In genomic region chr9:114885991-114886662, GRCm38 (mm10) we compare ENCODE assay signal across 17 mouse cellular contexts. TPM values are rescaled to one million over a fixed set of nuclear protein-coding genes. Genes with fewer than 3 reads are reported as not detected.
A peak's percentile ranks its signal among the peaks of the same experiment; 100 is the strongest.
DNase-seq lines count a peak whose midpoint lies in the region; ATAC-seq lines count a peak whose summit lies in the region.
"Had no signal": no experiment of that assay in that cellular context is flagged by ENCODE, and none has a peak within 500 bp of the region (broad histone marks: within the 10 kb centered on the region; RNA-seq: fewer than 3 reads in every experiment).

No protein-coding gene starts in this region.

- H3K4me1 ChIP-seq in limb, embryonic 12.5 days (replicated peaks), result peaks cover 5% of the 10 kb centered on the region; the same call in 1 of the 2 replicates
- H3K4me1 ChIP-seq in limb, embryonic 10.5 days, result no peaks in the 10 kb centered on the region
- no peaks in the 10 kb centered on the region for H3K4me1 ChIP-seq in embryonic facial prominence, embryonic 11.5 days (ENCODE audit: control insufficient read depth, insufficient read depth, low read length)
- H3K4me1 ChIP-seq in intestine, embryonic 16.5 days (ENCODE audit: control insufficient read depth, insufficient read depth, low read length), result no peaks in the 10 kb centered on the region
- H3K4me1 ChIP-seq in kidney, embryonic 16.5 days (ENCODE audit: insufficient read depth, low read length), result peaks cover 9% of the 10 kb centered on the region; the same call in 1 of the 2 replicates
- H3K4me1 ChIP-seq: midbrain, embryonic 15.5 days had no signal

- 49% methylated on average over 8 of the region's 8 CpGs for WGBS in limb, embryonic 12.5 days
- 50% methylated on average over 8 of the region's 8 CpGs for WGBS in limb, embryonic 10.5 days
- 29% methylated on average over 8 of the region's 8 CpGs for WGBS in embryonic facial prominence, embryonic 11.5 days
- WGBS in intestine, embryonic 16.5 days, result 42% methylated on average over 8 of the region's 8 CpGs
- WGBS in kidney, embryonic 16.5 days, result 62% methylated on average over 8 of the region's 8 CpGs

- no peaks in the 10 kb centered on the region for H3K36me3 ChIP-seq in limb, embryonic 12.5 days
- H3K36me3 ChIP-seq in limb, embryonic 10.5 days, result no peaks in the 10 kb centered on the region
- H3K36me3 ChIP-seq in embryonic facial prominence, embryonic 11.5 days (replicated peaks; ENCODE audit: control insufficient read depth, insufficient read depth, low read depth, low read length), result no peaks in the 10 kb centered on the region
- H3K36me3 ChIP-seq in intestine, embryonic 16.5 days (ENCODE audit: control insufficient read depth, insufficient read depth, low read length), result no peaks in the 10 kb centered on the region
- no peaks in the 10 kb centered on the region for H3K36me3 ChIP-seq in kidney, embryonic 16.5 days (ENCODE audit: insufficient read depth, low read length)
- H3K36me3 ChIP-seq: hindbrain, embryonic 13.5 days; midbrain, embryonic 15.5 days had no signal

- no peak for DNase-seq in limb, embryonic 10.5 days (ENCODE audit: low spot score)
- peak; percentile 52 for DNase-seq in embryonic facial prominence, embryonic 11.5 days (ENCODE audit: low spot score)
- DNase-seq in lung, postnatal 36 days, result peak; percentile 53
- DNase-seq in cerebellum, postnatal 25 days, result no peak
- no peak for DNase-seq in kidney, adult 18-20 months
- DNase-seq: adrenal gland, adult 8-10 months; cerebellum, adult 8-10 months; heart, adult 11 months; liver; thymus, adult 18-20 months had no signal

- no peak overlapping the region for H3K9ac ChIP-seq in limb, embryonic 12.5 days (replicated peaks)
- H3K9ac ChIP-seq in embryonic facial prominence, embryonic 11.5 days (replicated peaks; ENCODE audit: low read length), result no peak overlapping the region; the same call in 1 of the 2 replicates
- H3K9ac ChIP-seq in intestine, embryonic 16.5 days (ENCODE audit: low read depth, low read length), result no peak overlapping the region
- no peak overlapping the region for H3K9ac ChIP-seq in kidney, embryonic 16.5 days (replicated peaks; ENCODE audit: low read length)
- H3K9ac ChIP-seq: hindbrain, embryonic 13.5 days; midbrain, embryonic 15.5 days had no signal

- H3K27me3 ChIP-seq in limb, embryonic 12.5 days, result no peaks in the 10 kb centered on the region
- H3K27me3 ChIP-seq in limb, embryonic 10.5 days (ENCODE audit: low read depth, poor library complexity, severe bottlenecking), result no peaks in the 10 kb centered on the region
- no peaks in the 10 kb centered on the region for H3K27me3 ChIP-seq in embryonic facial prominence, embryonic 11.5 days (ENCODE audit: control insufficient read depth, insufficient read depth, low read length)
- H3K27me3 ChIP-seq in intestine, embryonic 16.5 days (replicated peaks; ENCODE audit: control insufficient read depth, insufficient read depth, low read length), result no peaks in the 10 kb centered on the region
- H3K27me3 ChIP-seq in kidney, embryonic 16.5 days (ENCODE audit: insufficient read depth, low read length), result no peaks in the 10 kb centered on the region
- H3K27me3 ChIP-seq: hindbrain, embryonic 13.5 days; midbrain, embryonic 15.5 days had no signal

- H3K27ac ChIP-seq in limb, embryonic 12.5 days, result peak overlapping the region; percentile 31; the same call in 1 of the 2 replicates
- no peak overlapping the region for H3K27ac ChIP-seq in limb, embryonic 10.5 days
- no peak overlapping the region for H3K27ac ChIP-seq in embryonic facial prominence, embryonic 11.5 days (replicated peaks; ENCODE audit: low read depth, low read length)
- H3K27ac ChIP-seq in intestine, embryonic 16.5 days (ENCODE audit: low read length), result no peak overlapping the region
- H3K27ac ChIP-seq in kidney, embryonic 16.5 days (ENCODE audit: low read length), result no peak overlapping the region
- H3K27ac ChIP-seq: hindbrain, embryonic 13.5 days; macrophage; midbrain, embryonic 15.5 days had no signal

- H3K9me3 ChIP-seq in limb, embryonic 12.5 days, result peaks cover 7% of the 10 kb centered on the region; the same call in 1 of the 2 replicates
- no peaks in the 10 kb centered on the region for H3K9me3 ChIP-seq in limb, embryonic 10.5 days (replicated peaks)
- no peaks in the 10 kb centered on the region for H3K9me3 ChIP-seq in embryonic facial prominence, embryonic 11.5 days (replicated peaks; ENCODE audit: control insufficient read depth, low read length)
- H3K9me3 ChIP-seq in intestine, embryonic 16.5 days (ENCODE audit: control insufficient read depth, low read length), result peaks cover 5% of the 10 kb centered on the region; the same call in 1 of the 2 replicates
- peaks cover 5% of the 10 kb centered on the region; the same call in 1 of the 2 replicates for H3K9me3 ChIP-seq in kidney, embryonic 16.5 days (ENCODE audit: low read length)
- H3K9me3 ChIP-seq: hindbrain, embryonic 13.5 days; midbrain, embryonic 15.5 days had no signal

- H3K4me2 ChIP-seq in limb, embryonic 12.5 days, result no peak overlapping the region
- no peak overlapping the region for H3K4me2 ChIP-seq in embryonic facial prominence, embryonic 11.5 days (ENCODE audit: low read depth, low read length)
- no peak overlapping the region for H3K4me2 ChIP-seq in intestine, embryonic 16.5 days (ENCODE audit: low read depth, low read length)
- no peak overlapping the region for H3K4me2 ChIP-seq in kidney, embryonic 16.5 days (replicated peaks; ENCODE audit: low read depth, low read length)
- H3K4me2 ChIP-seq: hindbrain, embryonic 13.5 days; midbrain, embryonic 15.5 days had no signal

- no peak overlapping the region for H3K4me3 ChIP-seq in limb, embryonic 12.5 days (replicated peaks)
- no peak overlapping the region for H3K4me3 ChIP-seq in limb, embryonic 10.5 days
- H3K4me3 ChIP-seq in embryonic facial prominence, embryonic 11.5 days (ENCODE audit: low read depth, low read length), result no peak overlapping the region
- H3K4me3 ChIP-seq in intestine, embryonic 16.5 days (ENCODE audit: low read length), result no peak overlapping the region
- H3K4me3 ChIP-seq in kidney, embryonic 16.5 days (ENCODE audit: low read length), result no peak overlapping the region
- H3K4me3 ChIP-seq: hindbrain, embryonic 13.5 days; midbrain, embryonic 15.5 days had no signal

- ATAC-seq in limb, embryonic 12.5 days (ENCODE audit: insufficient number of reproducible peaks, insufficient read depth, low FRiP score, low TSS enrichment, low read depth), result no peak
- no peak; the same call in 1 of the 2 replicates for ATAC-seq in embryonic facial prominence, embryonic 11.5 days (replicated peaks; ENCODE audit: insufficient number of reproducible peaks, low FRiP score, low TSS enrichment, low read depth)
- peak; percentile 76 for ATAC-seq in intestine, embryonic 16.5 days
- no peak for ATAC-seq in kidney, embryonic 16.5 days (ENCODE audit: low FRiP score, low TSS enrichment)
- ATAC-seq: midbrain, embryonic 15.5 days had no signal

RNA-seq across cellular contexts. Expression of gene Cmtm8, which starts 42.2 kb away (rescaled TPM):
- 18.8 and 20.1 TPM in 2 replicates for polyA plus RNA-seq in limb, embryonic 12.5 days (2016; fragmentation: Nextera tagmentation; extraction: Ambion mirVana)
- 13.9 and 14.4 TPM in 2 replicates for polyA plus RNA-seq in limb, embryonic 10.5 days (2016; fragmentation: Nextera tagmentation; extraction: Ambion mirVana)
- 17.3 and 19.3 TPM in 2 replicates for polyA plus RNA-seq in embryonic facial prominence, embryonic 11.5 days (2014; fragmentation: Nextera tagmentation; extraction: Ambion mirVana)
- 80.2 and 87.3 TPM in 2 replicates for polyA plus RNA-seq in intestine, embryonic 16.5 days (2015; fragmentation: Nextera tagmentation; extraction: Ambion mirVana)
- polyA plus RNA-seq in kidney, embryonic 16.5 days (2015; fragmentation: Nextera tagmentation; extraction: Ambion mirVana), result 39.6 and 42.2 TPM in 2 replicates
- polyA plus RNA-seq: C2C12 had no signal

RNA-seq across cellular contexts. Expression of gene Gpd1l, which starts 47.7 kb away (rescaled TPM):
- 8.6 and 10.0 TPM in 2 replicates for polyA plus RNA-seq in limb, embryonic 12.5 days (2016; fragmentation: Nextera tagmentation; extraction: Ambion mirVana)
- 10.6 and 12.6 TPM in 2 replicates for polyA plus RNA-seq in limb, embryonic 10.5 days (2016; fragmentation: Nextera tagmentation; extraction: Ambion mirVana)
- 7.6 and 10.0 TPM in 2 replicates for polyA plus RNA-seq in embryonic facial prominence, embryonic 11.5 days (2014; fragmentation: Nextera tagmentation; extraction: Ambion mirVana)
- 25.4 and 27.4 TPM in 2 replicates for polyA plus RNA-seq in intestine, embryonic 16.5 days (2015; fragmentation: Nextera tagmentation; extraction: Ambion mirVana)
- 20.8 and 22.9 TPM in 2 replicates for polyA plus RNA-seq in kidney, embryonic 16.5 days (2015; fragmentation: Nextera tagmentation; extraction: Ambion mirVana)

Comparison
In these comparisons a context has a peak if more than half of its experiments do, and no peak if none do; other contexts are left out.
1. DNase-seq: peak in embryonic facial prominence, embryonic 11.5 days (single experiment) and lung, postnatal 36 days (single experiment); none in limb, embryonic 10.5 days (single experiment), cerebellum, postnatal 25 days (0 of 2) and kidney, adult 18-20 months (single experiment).